Mouse (Mus musculus): Measurements from ENCODE around the gene Ap2b1. TPM values are rescaled to one million over a fixed set of nuclear protein-coding genes. Genes with fewer than 3 reads are reported as not detected.
A peak's percentile ranks its signal among the peaks of the same experiment; 100 is the strongest.

Ap2b1 gene
- total and polyA plus RNA-seq, 2 experiments from 2014 or later = 20.1 to 51.6 TPM

DNA sequence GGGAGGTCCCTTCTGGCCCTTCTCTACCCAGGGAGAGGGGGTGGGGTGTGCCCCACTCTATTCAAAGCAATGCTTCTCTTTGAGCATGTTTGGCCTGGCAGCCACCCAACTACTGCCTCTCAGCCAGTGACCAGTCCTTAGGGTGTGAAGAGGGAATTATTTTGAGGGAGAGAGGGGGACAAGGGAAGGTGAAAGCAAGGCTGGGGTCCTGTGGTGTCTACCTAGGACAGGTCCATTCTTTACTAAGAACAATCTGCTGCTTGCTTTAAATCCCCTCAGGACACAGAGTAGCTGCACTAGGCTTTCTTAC, 150.1 kb downstream of the Ap2b1 start:
- Histone ChIP-seq H3K9me3 (replicated peaks; ENCODE audit: control insufficient read depth, low read length) (no peaks in the 10 kb centered on the region), H3K27ac (ENCODE audit: low read depth) (peak overlapping the region; percentile 43), H3K9ac (replicated peaks; ENCODE audit: low read depth, low read length) (no peak overlapping the region), H3K27me3 (ENCODE audit: control insufficient read depth, insufficient read depth, low read length) (peaks cover 17% of the 10 kb centered on the region), H3K4me2 (ENCODE audit: low read depth, low read length) (no peak overlapping the region), H3K36me3 (replicated peaks; ENCODE audit: control insufficient read depth, insufficient read depth, low read length) (no peaks in the 10 kb centered on the region), H3K4me3 (ENCODE audit: low read depth, low read length) (no peak overlapping the region), H3K4me1 (ENCODE audit: control insufficient read depth, insufficient read depth) (peaks cover 34% of the 10 kb centered on the region)
- TF ChIP-seq EP300 (IDR thresholded peaks at IDR 0.05; ENCODE audit: low read depth) (no peak), CTCF (IDR thresholded peaks at IDR 0.05; ENCODE audit: low read depth) (no peak)
- DNase-seq (ENCODE audit: low spot score) = no peak
- ATAC-seq (ENCODE audit: insufficient read depth, low read depth) = peak; percentile 40

DNA sequence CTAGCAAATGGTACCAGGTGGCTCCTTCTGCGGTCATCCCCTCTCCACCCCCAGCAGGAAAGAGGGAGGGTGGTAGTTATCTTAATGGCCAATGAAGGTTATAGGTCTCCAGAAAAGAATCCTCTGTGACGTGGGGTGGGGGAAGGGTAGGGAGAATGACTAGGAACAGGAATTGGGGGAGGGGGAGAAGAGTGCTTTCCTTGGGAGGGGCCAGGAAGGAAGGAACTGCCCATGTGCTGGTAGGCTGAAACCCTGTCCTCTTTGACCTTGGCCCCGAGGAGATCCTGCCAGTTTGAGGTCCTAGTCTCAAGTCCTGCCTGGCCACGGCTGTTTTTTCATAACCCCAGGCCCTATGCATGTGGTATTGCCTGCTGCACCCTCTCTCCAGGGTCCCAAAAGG, 150.5 kb downstream of the Ap2b1 start:
- no peaks in the 10 kb centered on the region for H3K9me3 ChIP-seq (replicated peaks; ENCODE audit: control insufficient read depth, low read length)
- DNase-seq (ENCODE audit: low spot score) (no peak), ATAC-seq (ENCODE audit: insufficient read depth, low read depth) (peak; percentile 3; the same call in 1 of the 2 replicates)
- peaks cover 38% of the 10 kb centered on the region for H3K4me1 ChIP-seq (ENCODE audit: control insufficient read depth, insufficient read depth)
- H3K27me3 ChIP-seq (ENCODE audit: control insufficient read depth, insufficient read depth, low read length) = peaks cover 13% of the 10 kb centered on the region
- no peaks in the 10 kb centered on the region for H3K36me3 ChIP-seq (replicated peaks; ENCODE audit: control insufficient read depth, insufficient read depth, low read length)
- no peak overlapping the region for H3K4me3 ChIP-seq (ENCODE audit: low read depth, low read length)
- WGBS = 44% methylated on average over 4 of the region's 4 CpGs
- H3K4me2 ChIP-seq (ENCODE audit: low read depth, low read length) = no peak overlapping the region
- H3K27ac ChIP-seq (ENCODE audit: low read depth) = peak overlapping the region; percentile 43
- TF ChIP-seq CTCF (IDR thresholded peaks at IDR 0.05; ENCODE audit: low read depth) (no peak), EP300 (IDR thresholded peaks at IDR 0.05; ENCODE audit: low read depth) (no peak)
- H3K9ac ChIP-seq (replicated peaks; ENCODE audit: low read depth, low read length) = no peak overlapping the region

DNA sequence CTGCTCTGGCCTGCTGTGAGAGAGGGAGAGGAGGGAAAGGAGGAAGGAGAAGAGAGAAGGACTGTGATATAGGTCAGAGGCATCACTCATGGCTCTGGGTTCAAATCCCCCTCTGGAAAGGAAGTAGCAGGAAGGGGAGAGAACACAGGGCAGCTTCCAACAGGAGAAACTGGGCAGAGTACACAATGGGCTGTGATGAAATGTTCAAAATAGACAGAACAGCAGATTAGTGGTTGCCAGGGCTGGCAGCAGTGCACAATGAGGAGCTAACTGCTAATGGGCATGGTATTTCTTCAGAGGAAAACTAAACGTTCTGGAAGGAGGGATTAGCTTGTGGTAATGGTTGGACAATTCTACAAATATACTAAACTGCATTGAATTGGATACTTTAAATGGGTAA, 151.7 kb downstream of the Ap2b1 start:
- DNase-seq (ENCODE audit: low spot score) = no peak
- 29% methylated on average over 1 of the region's 1 CpGs for WGBS
- H3K4me1 ChIP-seq (ENCODE audit: control insufficient read depth, insufficient read depth) = peaks cover 50% of the 10 kb centered on the region

DNA sequence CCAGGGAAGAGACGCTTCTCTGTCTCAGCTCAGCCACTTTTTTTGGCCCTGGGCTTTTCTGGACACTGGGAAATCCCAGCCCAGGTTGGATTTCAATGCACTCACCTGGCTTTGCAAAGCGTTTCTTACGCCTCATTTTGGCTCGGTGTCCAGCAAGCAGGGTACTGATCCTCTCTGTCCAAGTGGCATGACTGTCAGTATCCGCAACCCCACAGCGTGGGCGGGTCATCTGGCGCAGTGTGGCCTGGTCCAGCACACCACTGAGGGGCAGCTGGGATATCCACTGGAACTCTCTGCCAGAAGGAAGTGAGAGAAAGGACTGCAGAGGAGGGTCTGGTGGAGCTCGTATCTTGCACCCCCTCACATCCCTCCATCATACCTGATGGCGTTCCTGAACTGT, 152.5 kb downstream of the Ap2b1 start:
- Histone ChIP-seq H3K36me3 (replicated peaks; ENCODE audit: control insufficient read depth, insufficient read depth, low read length) (no peaks in the 10 kb centered on the region), H3K27me3 (ENCODE audit: control insufficient read depth, insufficient read depth, low read length) (no peaks in the 10 kb centered on the region), H3K27ac (ENCODE audit: low read depth) (no peak overlapping the region), H3K4me1 (ENCODE audit: control insufficient read depth, insufficient read depth) (peaks cover 57% of the 10 kb centered on the region), H3K4me2 (ENCODE audit: low read depth, low read length) (no peak overlapping the region), H3K9me3 (replicated peaks; ENCODE audit: control insufficient read depth, low read length) (no peaks in the 10 kb centered on the region), H3K4me3 (ENCODE audit: low read depth, low read length) (no peak overlapping the region), H3K9ac (replicated peaks; ENCODE audit: low read depth, low read length) (no peak overlapping the region)
- ATAC-seq (ENCODE audit: insufficient read depth, low read depth) (no peak), DNase-seq (ENCODE audit: low spot score) (peak; percentile 3)
- WGBS = 91% methylated on average over 10 of the region's 10 CpGs
- TF ChIP-seq EP300 (IDR thresholded peaks at IDR 0.05; ENCODE audit: low read depth) (no peak), CTCF (IDR thresholded peaks at IDR 0.05; ENCODE audit: low read depth) (no peak)

More for the DNA sequence above, 151.7 kb downstream of the Ap2b1 start:
- no peak overlapping the region for H3K4me2 ChIP-seq (ENCODE audit: low read depth, low read length)
- ATAC-seq (ENCODE audit: insufficient read depth, low read depth) = no peak
- no peak overlapping the region for H3K9ac ChIP-seq (replicated peaks; ENCODE audit: low read depth, low read length)
- H3K36me3 ChIP-seq (replicated peaks; ENCODE audit: control insufficient read depth, insufficient read depth, low read length) = no peaks in the 10 kb centered on the region
- no peak overlapping the region for H3K4me3 ChIP-seq (ENCODE audit: low read depth, low read length)
- no peaks in the 10 kb centered on the region for H3K9me3 ChIP-seq (replicated peaks; ENCODE audit: control insufficient read depth, low read length)
- no peak overlapping the region for H3K27ac ChIP-seq (ENCODE audit: low read depth)
- peaks cover under 1% of the 10 kb centered on the region; the same call in 1 of the 2 replicates for H3K27me3 ChIP-seq (ENCODE audit: control insufficient read depth, insufficient read depth, low read length)
- no peak for TF ChIP-seq EP300 (IDR thresholded peaks at IDR 0.05; ENCODE audit: low read depth)

DNA sequence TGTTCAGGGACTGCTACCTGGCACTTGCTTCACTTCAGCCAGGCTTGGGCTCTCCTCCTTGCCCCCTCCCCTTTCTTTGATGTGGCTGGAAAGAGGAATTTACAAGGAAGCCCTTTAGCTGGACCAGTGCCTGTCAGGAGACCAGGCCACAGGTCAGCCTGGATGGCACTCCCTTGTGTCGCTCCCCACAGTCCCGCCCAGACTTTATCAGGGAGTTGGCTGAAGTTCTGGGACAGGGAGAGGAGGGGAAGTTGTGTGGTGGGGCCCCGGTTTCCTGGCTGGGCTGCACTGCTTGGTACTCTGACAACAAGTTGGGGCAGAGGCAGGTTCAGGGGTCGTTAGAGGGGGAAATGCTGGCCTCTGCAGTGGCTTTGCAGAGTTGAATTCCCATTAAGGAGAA, 155.7 kb downstream of the Ap2b1 start:
- no peaks in the 10 kb centered on the region for H3K36me3 ChIP-seq (replicated peaks; ENCODE audit: control insufficient read depth, insufficient read depth, low read length)
- TF ChIP-seq CTCF (IDR thresholded peaks at IDR 0.05; ENCODE audit: low read depth) (no peak), EP300 (IDR thresholded peaks at IDR 0.05; ENCODE audit: low read depth) (no peak)
- H3K9me3 ChIP-seq (replicated peaks; ENCODE audit: control insufficient read depth, low read length) = no peaks in the 10 kb centered on the region
- DNase-seq (ENCODE audit: low spot score) (peak; percentile 46), ATAC-seq (ENCODE audit: insufficient read depth, low read depth) (peak; percentile 67)
- H3K27ac ChIP-seq (ENCODE audit: low read depth) = peak overlapping the region; percentile 36
- peak overlapping the region; percentile 4; the same call in 1 of the 2 replicates for H3K9ac ChIP-seq (replicated peaks; ENCODE audit: low read depth, low read length)
- H3K27me3 ChIP-seq (ENCODE audit: control insufficient read depth, insufficient read depth, low read length) = no peaks in the 10 kb centered on the region
- WGBS = 6% methylated on average over 4 of the region's 4 CpGs
- H3K4me1 ChIP-seq (ENCODE audit: control insufficient read depth, insufficient read depth) = peaks cover 28% of the 10 kb centered on the region
- no peak overlapping the region for H3K4me3 ChIP-seq (ENCODE audit: low read depth, low read length)
- peak overlapping the region; percentile 38; the same call in 1 of the 2 replicates for H3K4me2 ChIP-seq (ENCODE audit: low read depth, low read length)

Other genes starting within 250 kb of the Ap2b1 start
- 3.7 and 5.2 TPM in 2 replicates for gene Slfn2, start 233.9 kb upstream of the Ap2b1 start, total RNA-seq (2014; rRNA removed; ENCODE audit: low replicate concordance)
- 3.9 and 5.2 TPM in 2 replicates for gene Slfn2, start 233.9 kb upstream of the Ap2b1 start, polyA plus RNA-seq (2015; fragmentation: Nextera tagmentation; extraction: Ambion mirVana)
- gene Slfn1, start 182.2 kb upstream of the Ap2b1 start, total RNA-seq (2014; rRNA removed; ENCODE audit: low replicate concordance) = 0.31 TPM in 1 of 2 replicates, not detected in the other
- gene Slfn1, start 182.2 kb upstream of the Ap2b1 start, polyA plus RNA-seq (2015; fragmentation: Nextera tagmentation; extraction: Ambion mirVana) = 0.18 and 0.33 TPM in 2 replicates
- 0.27 and 1.1 TPM in 2 replicates for gene Slfn4, start 123.8 kb upstream of the Ap2b1 start, total RNA-seq (2014; rRNA removed; ENCODE audit: low replicate concordance)
- gene Slfn4, start 123.8 kb upstream of the Ap2b1 start, polyA plus RNA-seq (2015; fragmentation: Nextera tagmentation; extraction: Ambion mirVana) = 0.07 TPM in 1 of 2 replicates, not detected in the other
- gene Slfn3, start 107.7 kb upstream of the Ap2b1 start, total RNA-seq (2014; rRNA removed; ENCODE audit: low replicate concordance) = 2.4 and 2.6 TPM in 2 replicates
- 0.98 and 1.1 TPM in 2 replicates for gene Slfn3, start 107.7 kb upstream of the Ap2b1 start, polyA plus RNA-seq (2015; fragmentation: Nextera tagmentation; extraction: Ambion mirVana)
- gene Slfn14, start 12.3 kb upstream of the Ap2b1 start, total RNA-seq (2014; rRNA removed; ENCODE audit: low replicate concordance) = not detected in 2 replicates
- 0.10 and 0.16 TPM in 2 replicates for gene Slfn14, start 12.3 kb upstream of the Ap2b1 start, polyA plus RNA-seq (2015; fragmentation: Nextera tagmentation; extraction: Ambion mirVana)
- gene Pex12, start 3.6 kb downstream of the Ap2b1 start, total RNA-seq (2014; rRNA removed; ENCODE audit: low replicate concordance) = 2.6 and 3.6 TPM in 2 replicates
- 8.3 and 9.3 TPM in 2 replicates for gene Pex12, start 3.6 kb downstream of the Ap2b1 start, polyA plus RNA-seq (2015; fragmentation: Nextera tagmentation; extraction: Ambion mirVana)
- 31.1 and 45.3 TPM in 2 replicates for gene Rasl10b, start 110.1 kb downstream of the Ap2b1 start, total RNA-seq (2014; rRNA removed; ENCODE audit: low replicate concordance)
- gene Rasl10b, start 110.1 kb downstream of the Ap2b1 start, polyA plus RNA-seq (2015; fragmentation: Nextera tagmentation; extraction: Ambion mirVana) = 7.9 and 9.2 TPM in 2 replicates
- gene Gas2l2, start 130.4 kb downstream of the Ap2b1 start, total RNA-seq (2014; rRNA removed; ENCODE audit: low replicate concordance) = not detected in 2 replicates
- 0.15 TPM in 1 of 2 replicates, not detected in the other for gene Gas2l2, start 130.4 kb downstream of the Ap2b1 start, polyA plus RNA-seq (2015; fragmentation: Nextera tagmentation; extraction: Ambion mirVana)
- gene 1700020L24Rik, start 138.7 kb downstream of the Ap2b1 start, total RNA-seq (2014; rRNA removed; ENCODE audit: low replicate concordance) = 4.2 TPM in 1 of 2 replicates, not detected in the other
- 0.81 and 1.1 TPM in 2 replicates for gene 1700020L24Rik, start 138.7 kb downstream of the Ap2b1 start, polyA plus RNA-seq (2015; fragmentation: Nextera tagmentation; extraction: Ambion mirVana)
- gene Mmp28, start 164.0 kb downstream of the Ap2b1 start, total RNA-seq (2014; rRNA removed; ENCODE audit: low replicate concordance) = 7.8 and 24.7 TPM in 2 replicates
- 3.7 and 4.3 TPM in 2 replicates for gene Mmp28, start 164.0 kb downstream of the Ap2b1 start, polyA plus RNA-seq (2015; fragmentation: Nextera tagmentation; extraction: Ambion mirVana)
- gene Taf15, start 174.1 kb downstream of the Ap2b1 start, total RNA-seq (2014; rRNA removed; ENCODE audit: low replicate concordance) = 1.6 and 6.0 TPM in 2 replicates
- gene Taf15, start 174.1 kb downstream of the Ap2b1 start, polyA plus RNA-seq (2015; fragmentation: Nextera tagmentation; extraction: Ambion mirVana) = 4.2 and 4.7 TPM in 2 replicates
- not detected in 2 replicates for gene Heatr9, start 223.2 kb downstream of the Ap2b1 start, total RNA-seq (2014; rRNA removed; ENCODE audit: low replicate concordance)
- gene Heatr9, start 223.2 kb downstream of the Ap2b1 start, polyA plus RNA-seq (2015; fragmentation: Nextera tagmentation; extraction: Ambion mirVana) = not detected in 2 replicates
- gene Ccl5, start 231.5 kb downstream of the Ap2b1 start, total RNA-seq (2014; rRNA removed; ENCODE audit: low replicate concordance) = not detected in 2 replicates
- 0.31 and 0.65 TPM in 2 replicates for gene Ccl5, start 231.5 kb downstream of the Ap2b1 start, polyA plus RNA-seq (2015; fragmentation: Nextera tagmentation; extraction: Ambion mirVana)

Data from heart, postnatal 0 days (tissue).